Mouse (Mus musculus) intestine, embryonic 15.5 days (tissue): ENCODE results near the gene Tbc1d22a. TPM values are rescaled to one million over a fixed set of nuclear protein-coding genes. Genes with fewer than 3 reads are reported as not detected.

Experiments
- ATAC-seq: fragments of 200-750 bp; cut with Nextera tagmentation; 2 replicates; pipeline ENCODE4 v1.8.0; 2017; ENCODE audit warnings: moderate TSS enrichment, moderate library complexity
- H3K27ac ChIP-seq: fragments of 300-500 bp; sonication (generic); 2 replicates; pipeline ENCODE4 v1.5.1; 2015; ENCODE audit warnings: mild to moderate bottlenecking, inconsistent platforms
- H3K27me3 ChIP-seq: fragments of 300-500 bp; sonication (generic); replicated peaks from 2 replicates; pipeline ENCODE4 v1.6.1; 2015; ENCODE audit warnings: inconsistent platforms
- H3K36me3 ChIP-seq: fragments of 300-500 bp; sonication (generic); 2 replicates; pipeline ENCODE4 v1.6.1; 2015; ENCODE audit warnings: inconsistent platforms
- H3K4me1 ChIP-seq: fragments of 300-500 bp; sonication (generic); replicated peaks from 2 replicates; pipeline ENCODE4 v1.6.1; 2015; ENCODE audit warnings: inconsistent platforms
- H3K4me2 ChIP-seq: fragments of 300-500 bp; sonication (generic); replicated peaks from 2 replicates; pipeline ENCODE4 v1.6.1; 2015; ENCODE audit warnings: mild to moderate bottlenecking, inconsistent platforms
- H3K4me3 ChIP-seq: fragments of 300-500 bp; sonication (generic); replicated peaks from 2 replicates; pipeline ENCODE4 v1.5.1; 2015; ENCODE audit warnings: inconsistent platforms
- H3K9ac ChIP-seq: fragments of 300-500 bp; sonication (generic); 2 replicates; pipeline ENCODE4 v1.6.1; 2015; ENCODE audit warnings: inconsistent platforms
- H3K9me3 ChIP-seq: fragments of 300-500 bp; sonication (generic); 2 replicates; pipeline ENCODE4 v1.6.1; 2016; ENCODE audit warnings: inconsistent platforms
- WGBS: fragments of 180-500 bp; shearing (Covaris S2); methylation state at CpG from one replicate; pipeline ENCODE4 v1.1.7; 2015; 5-methylcytosine and 5-hydroxymethylcytosine counted together
- polyA plus RNA-seq: library from polyadenylated mRNA; unstranded; fragments of >200 nt; fragmentation: Nextera tagmentation; extraction: Ambion mirVana; gene quantifications from 2 replicates; pipeline ENCODE4 v1.2.1, GENCODE M21; 2015

Tbc1d22a gene
- polyA plus RNA-seq, 1 experiment from 2014 or later: 10.0 TPM

DNA sequence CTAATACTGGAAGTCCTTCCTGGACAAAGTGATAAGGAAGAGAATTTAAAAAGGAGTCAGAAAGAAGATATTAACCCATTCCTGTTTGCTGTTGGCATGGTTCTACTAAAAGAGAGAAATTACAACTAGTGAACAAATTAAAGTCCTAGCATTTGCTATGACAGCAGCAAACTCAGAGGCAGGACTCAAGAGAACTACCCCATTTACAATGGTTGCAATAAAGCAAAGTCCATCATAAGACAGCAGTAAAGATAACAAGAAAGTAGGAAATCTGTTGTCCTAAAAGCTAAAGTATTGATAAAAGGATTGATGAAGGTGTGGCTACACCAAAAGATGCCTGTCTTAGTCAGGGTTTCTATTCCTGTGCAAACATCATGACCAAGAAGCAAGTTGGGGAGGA lies 286.3 kb downstream of the Tbc1d22a start:
- H3K27ac ChIP-seq: no peak overlapping the region
- no peaks in the 10 kb centered on the region for H3K4me1 ChIP-seq
- no peak overlapping the region for H3K9ac ChIP-seq
- no peak overlapping the region for H3K4me3 ChIP-seq
- no peak for ATAC-seq
- H3K4me2 ChIP-seq: no peak overlapping the region
- H3K36me3 ChIP-seq: no peaks in the 10 kb centered on the region
- H3K27me3 ChIP-seq: no peaks in the 10 kb centered on the region
- no peaks in the 10 kb centered on the region for H3K9me3 ChIP-seq

DNA sequence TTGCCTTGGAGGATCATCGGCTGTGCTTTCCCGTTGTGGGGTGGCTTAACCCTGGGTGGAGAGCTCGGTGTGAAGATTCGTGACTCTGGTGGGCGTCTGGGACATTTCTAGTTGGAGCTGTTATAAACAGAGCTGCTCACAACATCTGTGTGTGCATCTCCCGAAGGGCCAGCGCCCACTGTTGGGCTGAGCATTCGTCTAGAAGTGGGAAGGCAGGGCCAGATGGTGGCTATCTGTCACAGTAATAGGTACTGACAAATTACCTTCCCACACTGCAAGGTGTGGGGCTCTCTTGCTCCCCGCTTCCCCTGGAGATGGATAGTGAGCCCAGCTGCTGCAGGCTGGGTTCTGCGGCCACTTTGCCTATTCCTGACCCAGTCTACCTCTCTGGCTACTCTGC lies 289.2 kb downstream of the Tbc1d22a start:
- Histone ChIP-seq H3K9ac (no peak overlapping the region), H3K4me1 (no peaks in the 10 kb centered on the region), H3K36me3 (no peaks in the 10 kb centered on the region), H3K27me3 (no peaks in the 10 kb centered on the region), H3K9me3 (no peaks in the 10 kb centered on the region), H3K4me2 (no peak overlapping the region), H3K4me3 (no peak overlapping the region), H3K27ac (no peak overlapping the region)
- ATAC-seq: no peak
- WGBS: 44% methylated on average over 10 of the region's 10 CpGs

DNA sequence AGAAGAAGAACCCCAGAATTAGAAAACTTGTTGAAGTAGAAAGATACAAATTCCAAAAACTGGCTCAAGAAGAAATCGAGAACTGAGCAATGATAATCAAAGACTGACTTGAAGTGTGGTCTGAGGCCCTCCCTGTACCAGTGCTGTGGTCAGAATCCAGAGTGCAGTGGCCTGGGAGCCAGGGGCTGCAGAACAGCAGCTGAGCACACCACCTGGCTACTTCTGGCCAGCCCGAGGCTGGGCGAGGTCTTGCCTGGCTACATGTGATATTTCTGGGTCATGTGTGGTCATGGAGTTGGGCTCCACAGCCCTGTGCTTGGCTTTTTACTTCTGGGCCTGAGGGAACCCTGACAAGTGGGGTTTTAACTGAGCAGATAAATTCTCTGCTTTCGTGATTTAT lies 292.4 kb downstream of the Tbc1d22a start:
- no peaks in the 10 kb centered on the region for H3K27me3 ChIP-seq
- no peak overlapping the region for H3K27ac ChIP-seq
- H3K4me2 ChIP-seq: no peak overlapping the region
- no peak for ATAC-seq
- no peak overlapping the region for H3K4me3 ChIP-seq
- H3K4me1 ChIP-seq: no peaks in the 10 kb centered on the region
- no peaks in the 10 kb centered on the region for H3K9me3 ChIP-seq
- H3K36me3 ChIP-seq: no peaks in the 10 kb centered on the region
- 60% methylated on average over 4 of the region's 4 CpGs for WGBS
- H3K9ac ChIP-seq: no peak overlapping the region

DNA sequence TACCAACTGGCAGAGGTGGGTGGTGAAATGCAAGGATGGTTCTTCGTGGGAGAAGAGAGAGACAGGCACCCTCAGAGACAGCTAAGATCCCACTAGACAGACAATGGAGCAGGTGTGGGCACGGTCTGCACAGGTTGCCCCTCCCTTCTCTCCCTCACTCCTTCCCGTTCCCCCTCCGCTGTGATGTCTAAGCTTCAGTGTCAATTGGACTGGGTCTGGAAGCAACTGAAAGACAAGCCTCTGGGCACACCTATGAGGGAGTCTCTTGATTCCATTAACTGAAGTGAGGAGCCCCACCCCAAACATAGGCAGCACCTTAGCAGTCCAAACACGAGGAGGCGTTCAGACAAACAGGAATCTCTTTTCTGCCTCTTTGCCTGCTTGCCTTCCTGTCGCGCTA lies 293.3 kb downstream of the Tbc1d22a start:
- H3K4me1 ChIP-seq: no peaks in the 10 kb centered on the region
- no peaks in the 10 kb centered on the region for H3K27me3 ChIP-seq
- 87% methylated on average over 8 of the region's 8 CpGs for WGBS
- H3K27ac ChIP-seq: no peak overlapping the region
- no peaks in the 10 kb centered on the region for H3K9me3 ChIP-seq
- H3K36me3 ChIP-seq: no peaks in the 10 kb centered on the region
- no peak for ATAC-seq
- no peak overlapping the region for H3K4me3 ChIP-seq
- H3K4me2 ChIP-seq: no peak overlapping the region
- H3K9ac ChIP-seq: no peak overlapping the region

DNA sequence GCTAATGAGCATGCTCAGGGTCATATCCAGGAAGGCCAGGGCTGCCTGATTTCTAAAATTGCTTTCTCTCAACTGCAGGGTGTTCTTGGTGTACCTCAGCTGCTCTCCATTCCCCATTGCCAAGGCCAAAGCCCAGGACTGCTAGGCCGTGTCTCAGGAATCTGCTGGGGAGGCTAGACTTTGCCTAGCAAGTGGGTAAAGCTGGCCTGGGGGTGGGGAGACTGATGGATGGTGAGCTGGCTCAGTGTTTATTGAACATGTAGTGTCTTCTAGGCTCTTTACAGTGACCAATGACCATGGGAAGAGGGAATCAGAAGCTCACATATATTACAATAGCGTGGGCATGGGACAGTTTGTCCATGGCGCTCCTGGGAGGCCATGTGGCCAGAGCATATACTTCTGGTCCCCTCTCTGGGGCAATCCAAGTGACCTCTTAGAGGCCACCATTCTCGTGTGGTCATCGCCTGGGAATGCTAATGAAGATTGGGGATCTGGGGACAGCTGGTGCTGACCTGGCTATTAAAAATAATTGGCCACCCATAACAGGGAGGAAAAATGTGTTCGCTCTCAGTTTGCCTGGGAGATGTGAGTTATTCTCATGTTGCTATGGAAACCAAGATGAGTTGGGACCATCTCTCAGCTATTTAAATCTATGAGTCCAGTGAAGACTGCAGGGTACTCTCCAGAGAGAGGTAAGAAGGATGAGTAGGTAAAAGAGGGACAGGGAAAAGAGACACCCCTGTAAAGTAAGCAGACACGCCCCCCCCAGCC lies 294.3 kb downstream of the Tbc1d22a start:
- whole genome bisulfite sequencing: 71% methylated on average over 7 of the region's 7 CpGs
- H3K27me3 ChIP-seq: no peaks in the 10 kb centered on the region
- H3K36me3 ChIP-seq: no peaks in the 10 kb centered on the region
- no peaks in the 10 kb centered on the region for H3K9me3 ChIP-seq
- no peak overlapping the region for H3K27ac ChIP-seq
- H3K4me1 ChIP-seq: no peaks in the 10 kb centered on the region
- no peak overlapping the region for H3K4me2 ChIP-seq
- H3K9ac ChIP-seq: no peak overlapping the region
- H3K4me3 ChIP-seq: no peak overlapping the region
- no peak for ATAC-seq

DNA sequence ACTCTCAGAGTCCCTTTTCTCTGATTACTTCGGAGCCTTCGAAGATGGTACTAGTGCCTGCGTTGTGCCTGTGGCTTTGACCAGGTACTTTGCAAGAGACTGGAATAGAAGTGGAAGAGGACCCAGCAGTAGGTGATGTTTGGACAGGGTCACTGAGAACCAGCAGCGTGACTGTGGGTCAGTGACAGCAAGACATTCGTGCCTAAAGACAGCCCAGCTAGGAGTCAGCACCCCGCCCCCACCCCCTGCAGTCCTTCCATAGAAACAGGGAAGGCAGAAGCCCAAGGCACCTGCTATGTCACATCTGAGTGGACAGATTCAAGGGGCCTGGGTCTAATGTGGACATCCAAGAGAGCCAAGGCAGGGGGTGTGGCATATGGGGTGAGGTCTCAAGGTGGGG lies 295.3 kb downstream of the Tbc1d22a start:
- Histone ChIP-seq H3K27me3 (no peaks in the 10 kb centered on the region), H3K36me3 (no peaks in the 10 kb centered on the region), H3K4me2 (no peak overlapping the region), H3K9ac (no peak overlapping the region), H3K4me1 (no peaks in the 10 kb centered on the region), H3K4me3 (no peak overlapping the region), H3K9me3 (no peaks in the 10 kb centered on the region), H3K27ac (no peak overlapping the region)
- no peak for ATAC-seq
- WGBS: 77% methylated on average over 6 of the region's 6 CpGs

DNA sequence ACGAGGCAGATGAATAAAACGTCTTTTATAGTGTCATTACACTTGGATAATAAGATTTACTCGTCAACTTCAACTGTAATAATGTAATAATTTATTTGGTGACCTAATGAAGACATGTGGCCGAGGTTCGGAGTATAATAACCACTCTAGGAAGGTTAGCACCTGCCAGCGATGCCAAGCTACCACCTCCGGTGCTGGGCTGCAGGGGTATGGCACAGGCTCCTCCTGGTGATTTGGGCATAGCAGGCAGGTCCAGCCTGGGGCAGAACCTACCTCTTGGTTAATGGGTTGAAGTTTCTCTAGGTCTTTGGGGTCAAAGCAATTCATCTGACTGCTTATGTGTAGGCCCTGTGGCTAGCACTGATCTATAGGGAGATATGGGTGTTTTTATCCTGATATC lies 296.9 kb downstream of the Tbc1d22a start:
- H3K9ac ChIP-seq: no peak overlapping the region
- no peaks in the 10 kb centered on the region for H3K36me3 ChIP-seq
- no peaks in the 10 kb centered on the region for H3K9me3 ChIP-seq
- H3K4me1 ChIP-seq: no peaks in the 10 kb centered on the region
- no peak overlapping the region for H3K4me3 ChIP-seq
- H3K27ac ChIP-seq: no peak overlapping the region
- WGBS: 85% methylated on average over 7 of the region's 7 CpGs
- H3K4me2 ChIP-seq: no peak overlapping the region
- no peak for ATAC-seq
- no peaks in the 10 kb centered on the region for H3K27me3 ChIP-seq

DNA sequence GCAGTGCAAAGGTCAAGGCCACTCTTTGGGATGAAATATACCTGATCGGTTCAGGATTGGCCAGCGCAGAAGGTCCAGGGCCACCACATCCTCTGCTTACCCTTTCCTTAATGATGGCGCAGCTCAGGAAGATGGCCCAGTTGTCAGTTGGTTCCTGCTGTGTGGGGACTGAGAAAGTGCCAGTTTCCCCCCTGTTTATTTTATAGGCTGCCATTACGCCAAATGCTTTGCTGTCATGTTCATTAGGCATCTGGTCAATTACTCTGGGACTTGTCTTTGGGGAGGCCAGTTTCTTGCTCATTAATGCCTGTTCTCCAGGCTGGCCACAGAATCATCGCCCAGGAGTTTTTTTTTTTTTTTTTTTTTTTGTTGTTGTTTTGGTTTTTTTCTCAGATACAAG lies 299.1 kb downstream of the Tbc1d22a start:
- no peak overlapping the region for H3K9ac ChIP-seq
- no peak for ATAC-seq
- H3K27me3 ChIP-seq: no peaks in the 10 kb centered on the region
- 91% methylated on average over 5 of the region's 5 CpGs for WGBS
- H3K36me3 ChIP-seq: no peaks in the 10 kb centered on the region
- no peak overlapping the region for H3K27ac ChIP-seq
- H3K4me1 ChIP-seq: no peaks in the 10 kb centered on the region
- no peak overlapping the region for H3K4me2 ChIP-seq
- no peak overlapping the region for H3K4me3 ChIP-seq
- H3K9me3 ChIP-seq: no peaks in the 10 kb centered on the region

DNA sequence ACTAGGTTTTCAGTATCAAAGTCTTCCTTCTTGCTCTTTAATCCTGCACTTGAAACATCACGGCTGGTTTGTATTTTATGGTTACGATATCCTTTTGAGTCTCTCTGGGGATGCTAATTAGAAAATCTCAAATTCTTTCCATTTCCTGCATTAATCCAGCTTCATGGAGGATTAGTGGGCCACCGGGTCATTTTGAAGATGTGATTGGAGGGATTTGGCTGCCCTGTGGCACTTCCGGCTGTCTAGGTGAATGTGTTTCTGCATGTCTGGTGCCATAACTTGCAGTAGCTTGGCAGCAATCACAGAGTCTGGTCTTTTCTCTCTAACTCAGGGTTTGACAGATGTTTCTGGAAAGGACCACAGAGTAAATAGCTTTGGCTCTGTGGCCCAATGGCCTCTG lies 305.9 kb downstream of the Tbc1d22a start:
- Histone ChIP-seq H3K4me3 (no peak overlapping the region), H3K27ac (no peak overlapping the region), H3K9ac (no peak overlapping the region), H3K4me2 (no peak overlapping the region), H3K4me1 (no peaks in the 10 kb centered on the region), H3K36me3 (no peaks in the 10 kb centered on the region), H3K27me3 (no peaks in the 10 kb centered on the region), H3K9me3 (no peaks in the 10 kb centered on the region)
- WGBS: 88% methylated on average over 4 of the region's 4 CpGs
- ATAC-seq: no peak

DNA sequence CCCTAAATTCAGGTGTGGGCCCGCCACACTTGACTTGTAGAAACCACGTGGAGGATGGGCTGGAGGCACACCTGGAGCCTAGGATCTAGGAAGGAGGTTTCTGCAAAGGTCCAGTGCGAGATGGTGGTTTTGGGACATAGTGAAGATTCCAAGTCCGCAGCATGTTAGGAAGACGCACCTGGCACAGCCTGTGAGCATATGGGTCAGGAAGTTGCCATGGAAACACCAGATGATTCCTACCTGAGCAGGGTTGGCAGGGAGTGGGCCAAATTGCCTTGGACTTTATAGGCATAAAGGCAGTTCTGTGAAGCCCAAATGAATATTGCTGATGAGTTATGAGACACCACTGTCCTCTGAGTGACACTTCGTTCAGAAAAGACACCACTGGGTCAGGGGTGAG lies 321.1 kb downstream of the Tbc1d22a start:
- Histone ChIP-seq H3K27me3 (no peaks in the 10 kb centered on the region), H3K9me3 (no peaks in the 10 kb centered on the region), H3K4me2 (no peak overlapping the region), H3K27ac (no peak overlapping the region), H3K9ac (no peak overlapping the region), H3K4me3 (no peak overlapping the region), H3K36me3 (no peaks in the 10 kb centered on the region), H3K4me1 (no peaks in the 10 kb centered on the region)
- no peak for ATAC-seq
- WGBS: 79% methylated on average over 6 of the region's 6 CpGs

DNA sequence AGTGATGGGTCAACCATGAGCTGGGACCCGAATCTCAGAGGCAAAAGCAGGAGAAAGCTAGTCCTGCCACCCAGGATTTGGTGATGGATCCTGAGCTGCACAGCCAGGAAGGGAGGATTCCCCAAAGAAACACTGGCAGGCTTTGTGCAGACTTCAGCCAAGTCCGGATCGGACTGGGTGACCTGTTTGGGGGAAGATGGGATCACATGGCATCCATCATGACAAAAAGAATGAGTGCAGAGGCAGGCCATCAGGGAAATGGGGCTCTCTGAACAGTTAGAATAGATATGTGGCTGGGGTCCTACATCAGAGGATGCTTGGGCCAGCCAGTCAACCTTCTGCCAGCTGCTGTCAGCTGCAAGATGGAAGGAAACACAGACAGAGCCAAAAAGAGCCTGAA lies 328.1 kb downstream of the Tbc1d22a start:
- Histone ChIP-seq H3K9ac (no peak overlapping the region), H3K36me3 (no peaks in the 10 kb centered on the region), H3K27ac (no peak overlapping the region), H3K9me3 (no peaks in the 10 kb centered on the region), H3K4me3 (no peak overlapping the region), H3K4me2 (no peak overlapping the region), H3K27me3 (no peaks in the 10 kb centered on the region), H3K4me1 (no peaks in the 10 kb centered on the region)
- no peak for ATAC-seq
- WGBS: 76% methylated on average over 3 of the region's 3 CpGs

DNA sequence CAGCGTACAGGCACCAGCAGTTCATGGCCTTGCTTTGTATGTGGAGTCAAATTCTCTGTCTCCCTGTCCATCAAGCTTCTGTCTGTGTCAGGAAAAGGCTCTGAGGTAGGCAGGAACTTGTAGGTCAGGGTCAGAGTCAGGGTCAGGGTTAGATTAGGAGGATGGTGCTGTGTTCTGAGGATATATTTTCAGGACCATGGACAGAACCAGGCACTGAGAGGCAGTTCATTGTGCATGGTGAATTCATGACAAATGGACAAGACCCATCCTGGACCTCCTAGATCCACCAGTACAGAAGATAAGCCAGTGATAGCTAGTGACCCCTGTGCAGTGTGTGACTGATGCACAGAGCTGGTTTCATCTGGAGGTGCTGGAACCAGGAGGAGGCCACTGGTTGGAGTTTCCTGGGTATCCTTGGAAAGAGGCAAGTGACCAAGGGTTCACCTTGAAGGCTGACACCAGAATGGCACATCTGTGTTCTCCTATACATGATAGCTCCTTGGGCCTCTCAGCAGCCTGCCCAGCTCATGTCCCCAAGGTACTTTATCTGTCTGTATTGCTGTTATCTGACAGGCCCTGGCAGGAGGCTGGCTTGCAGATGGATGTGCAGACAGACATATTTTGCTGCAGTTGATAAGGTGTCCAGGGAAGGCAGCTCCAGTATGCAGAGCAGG lies 330.0 kb downstream of the Tbc1d22a start:
- H3K9ac ChIP-seq: no peak overlapping the region
- H3K4me2 ChIP-seq: no peak overlapping the region
- H3K9me3 ChIP-seq: no peaks in the 10 kb centered on the region
- H3K4me1 ChIP-seq: no peaks in the 10 kb centered on the region
- ATAC-seq: no peak
- H3K4me3 ChIP-seq: no peak overlapping the region
- no peaks in the 10 kb centered on the region for H3K36me3 ChIP-seq
- no peaks in the 10 kb centered on the region for H3K27me3 ChIP-seq
- no peak overlapping the region for H3K27ac ChIP-seq
- 87% methylated on average over 1 of the region's 1 CpGs for WGBS
